Mouse (Mus musculus) intestine, postnatal 0 days (tissue): ENCODE results near the gene Sdhc. TPM values are rescaled to one million over a fixed set of nuclear protein-coding genes. Genes with fewer than 3 reads are reported as not detected.
"Not testable (repeated sequence)": the region's sequence is repeated elsewhere in the genome, so short reads cannot be mapped to it uniquely, and the experiment has no call there.

Experiments
- ATAC-seq: fragments of 200-750 bp; cut with Nextera tagmentation; 2 replicates; pipeline ENCODE4 v1.8.0; 2017; ENCODE audit warnings: mild to moderate bottlenecking, moderate TSS enrichment, moderate library complexity
- H3K27ac ChIP-seq: fragments of 300-500 bp; sonication (generic); 2 replicates; pipeline ENCODE4 v1.5.1; 2014; ENCODE audit warnings: mild to moderate bottlenecking, low read depth, low read length, moderate library complexity
- H3K27me3 ChIP-seq: fragments of 300-500 bp; sonication (generic); replicated peaks from 2 replicates; pipeline ENCODE4 v1.6.1; 2014; ENCODE audit warnings: low read length, mixed read lengths; ENCODE audit not compliant: control insufficient read depth, insufficient read depth
- H3K36me3 ChIP-seq: fragments of 300-500 bp; sonication (generic); 2 replicates; pipeline ENCODE4 v1.6.1; 2014; ENCODE audit warnings: mild to moderate bottlenecking, moderate library complexity; ENCODE audit not compliant: control insufficient read depth, insufficient read depth
- H3K4me1 ChIP-seq: fragments of 300-500 bp; sonication (generic); replicated peaks from 2 replicates; pipeline ENCODE4 v1.6.1; 2014; ENCODE audit warnings: antibody characterized with exemption, low read length, mixed read lengths; ENCODE audit not compliant: control insufficient read depth, insufficient read depth
- H3K4me2 ChIP-seq: fragments of 300-500 bp; sonication (generic); replicated peaks from 2 replicates; pipeline ENCODE4 v1.6.1; 2014; ENCODE audit warnings: low read depth, mild to moderate bottlenecking, moderate library complexity
- H3K4me3 ChIP-seq: fragments of 300-500 bp; sonication (generic); 2 replicates; pipeline ENCODE4 v1.5.1; 2014; ENCODE audit warnings: low read depth, low read length
- H3K9ac ChIP-seq: fragments of 300-500 bp; sonication (generic); 2 replicates; pipeline ENCODE4 v1.6.1; 2014; ENCODE audit warnings: mild to moderate bottlenecking, low read depth, low read length
- H3K9me3 ChIP-seq: fragments of 300-500 bp; sonication (generic); 2 replicates; pipeline ENCODE4 v1.6.1; 2016; ENCODE audit warnings: mixed run types; ENCODE audit not compliant: control insufficient read depth
- CTCF ChIP-seq: sonication (generic); IDR thresholded peaks from 2 replicates; pipeline ENCODE4 v1.5.1; 2016; ENCODE audit warnings: low read depth, mild to moderate bottlenecking, control low read depth, antibody characterized with exemption, moderate library complexity
- WGBS: fragments of 180-500 bp; shearing (Covaris S2); extraction: QIAGEN DNeasy Blood & Tissue Kit; methylation state at CpG from one replicate; pipeline ENCODE4 v1.1.7; 2014; 5-methylcytosine and 5-hydroxymethylcytosine counted together
- polyA plus RNA-seq: library from polyadenylated mRNA; unstranded; fragments of >200 nt; fragmentation: Nextera tagmentation; extraction: Ambion mirVana; gene quantifications from 2 replicates; pipeline ENCODE4 v1.2.1, GENCODE M21; 2015

Sdhc gene
- polyA plus RNA-seq, 1 experiment from 2014 or later, result 453 TPM

DNA sequence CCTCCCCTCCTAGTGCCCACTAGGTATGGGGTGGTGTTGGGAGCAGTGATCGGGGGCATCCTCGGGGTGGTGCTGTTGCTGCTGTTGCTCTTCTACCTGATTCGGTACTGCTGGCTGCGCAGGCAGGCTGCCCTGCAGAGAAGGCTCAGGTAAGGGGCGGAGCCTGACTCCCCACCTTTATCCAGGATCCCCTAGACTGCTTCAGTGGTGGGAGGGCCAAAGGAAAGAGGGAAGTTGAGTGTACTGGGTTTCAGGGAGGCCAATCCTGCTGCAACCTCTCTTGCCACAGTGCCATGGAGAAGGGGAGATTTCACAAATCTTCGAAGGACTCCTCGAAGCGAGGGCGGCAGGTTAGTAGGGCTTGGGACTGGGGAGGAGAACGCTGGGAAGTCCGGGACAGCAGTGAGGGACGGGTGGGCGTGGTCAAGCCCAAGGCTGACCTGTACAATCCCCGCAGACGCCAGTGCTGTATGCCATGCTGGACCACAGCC, 9.1 kb upstream of the Sdhc start:
- H3K4me3 ChIP-seq, result peak overlapping the region; percentile 9
- 5% methylated on average over 15 of the region's 15 CpGs for WGBS
- H3K4me2 ChIP-seq, result peak overlapping the region; percentile 63
- H3K9me3 ChIP-seq, result no peaks in the 10 kb centered on the region
- no peak overlapping the region for H3K27ac ChIP-seq
- no peaks in the 10 kb centered on the region for H3K36me3 ChIP-seq
- peak; percentile 72 for TF ChIP-seq CTCF
- H3K27me3 ChIP-seq, result no peaks in the 10 kb centered on the region
- ATAC-seq, result peak; percentile 59
- H3K4me1 ChIP-seq, result no peaks in the 10 kb centered on the region
- no peak overlapping the region; the same call in 1 of the 2 replicates for H3K9ac ChIP-seq

DNA sequence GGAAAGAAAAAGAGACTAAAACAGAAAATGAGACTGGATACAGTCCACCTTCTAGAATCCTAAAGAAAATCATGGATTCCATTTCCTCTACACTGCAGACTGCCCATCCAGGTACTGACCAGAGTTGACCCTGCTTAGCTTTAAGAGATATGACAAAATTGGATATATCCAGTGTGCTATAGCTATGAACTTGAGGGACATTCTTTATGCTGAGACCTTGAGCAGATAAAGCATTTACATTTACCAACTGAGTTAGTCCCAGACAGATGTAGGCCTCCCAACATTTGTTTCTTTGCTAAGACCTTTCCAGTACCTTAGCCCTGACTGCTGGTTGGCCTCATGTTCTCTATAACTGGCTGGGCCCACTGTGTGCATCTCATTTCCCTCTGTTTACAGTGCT, 7.6 kb upstream of the Sdhc start:
- TF ChIP-seq CTCF, result no peak

DNA sequence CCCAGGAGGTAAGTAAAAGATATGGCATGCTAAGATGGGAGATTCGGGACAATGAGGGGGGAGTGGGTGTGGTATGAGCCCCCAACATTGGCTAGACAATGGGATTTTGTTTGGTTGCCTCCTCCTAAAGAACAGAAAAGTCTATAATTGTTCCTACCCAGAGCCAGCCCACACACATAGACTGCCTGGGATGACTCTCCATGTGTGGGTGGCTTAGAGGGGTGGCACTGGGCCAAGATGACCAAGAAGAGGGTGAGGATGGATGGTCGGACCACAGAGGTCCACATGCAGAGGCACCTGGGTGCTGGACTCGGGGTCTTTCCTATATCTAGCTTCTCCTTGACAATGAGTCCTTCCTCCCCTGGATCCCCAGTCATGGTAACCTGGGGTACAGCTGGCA, 6.2 kb upstream of the Sdhc start:
- H3K27ac ChIP-seq, result no peak overlapping the region
- 72% methylated on average over 3 of the region's 3 CpGs for WGBS
- TF ChIP-seq CTCF, result no peak
- H3K4me2 ChIP-seq, result no peak overlapping the region
- H3K36me3 ChIP-seq, result no peaks in the 10 kb centered on the region
- H3K9me3 ChIP-seq, result no peaks in the 10 kb centered on the region
- no peak overlapping the region for H3K9ac ChIP-seq
- no peaks in the 10 kb centered on the region for H3K27me3 ChIP-seq
- no peak overlapping the region for H3K4me3 ChIP-seq
- ATAC-seq, result no peak
- no peaks in the 10 kb centered on the region for H3K4me1 ChIP-seq

More for the DNA sequence above, 7.6 kb upstream of the Sdhc start:
- no peak for ATAC-seq
- no peaks in the 10 kb centered on the region for H3K27me3 ChIP-seq
- no peak overlapping the region for H3K4me3 ChIP-seq
- no peaks in the 10 kb centered on the region for H3K36me3 ChIP-seq
- H3K27ac ChIP-seq, result no peak overlapping the region
- no peak overlapping the region for H3K9ac ChIP-seq
- H3K4me2 ChIP-seq, result no peak overlapping the region
- no peaks in the 10 kb centered on the region for H3K9me3 ChIP-seq
- no peaks in the 10 kb centered on the region for H3K4me1 ChIP-seq

DNA sequence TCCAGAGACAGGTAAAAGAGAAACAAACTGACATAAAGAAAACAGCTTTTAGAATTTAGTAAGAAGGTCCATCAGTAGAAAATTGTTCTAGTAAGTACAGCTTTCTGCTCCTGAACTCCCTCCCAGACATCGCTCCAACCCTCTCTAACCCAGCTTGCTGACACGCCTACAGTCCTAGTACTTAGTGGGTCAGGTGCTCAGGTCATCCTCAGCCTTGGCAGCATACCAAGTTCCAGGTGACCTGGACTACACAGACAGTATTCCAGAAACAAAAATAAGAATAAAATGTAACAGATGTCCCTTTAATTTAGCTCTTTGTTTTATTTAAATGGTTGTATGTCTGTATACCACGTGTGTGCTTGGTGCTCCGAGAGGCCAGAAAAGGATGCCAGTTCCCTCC, 1.6 kb upstream of the Sdhc start:
- H3K36me3 ChIP-seq, result no peaks in the 10 kb centered on the region
- H3K9ac ChIP-seq, result no peak overlapping the region
- H3K4me3 ChIP-seq, result no peak overlapping the region
- H3K4me2 ChIP-seq, result no peak overlapping the region
- WGBS, result 74% methylated on average over 4 of the region's 4 CpGs
- no peak overlapping the region for H3K27ac ChIP-seq
- no peak for ATAC-seq
- no peak for TF ChIP-seq CTCF
- H3K27me3 ChIP-seq, result no peaks in the 10 kb centered on the region
- no peaks in the 10 kb centered on the region for H3K9me3 ChIP-seq
- H3K4me1 ChIP-seq, result 0 out of 2 replicates have a peak, but pooled peaks cover 4% of the 10 kb centered on the region

- 9% methylated on average over 18 of the region's 18 CpGs for WGBS
- TF ChIP-seq CTCF, result no peak
- no peak for ATAC-seq
Measured at GRCm38 (mm10) chr1:171150838-171151391, 512 bp upstream of the Sdhc start.

GRCm38 (mm10) chr1:171142981-171143380, 7.4 kb downstream of the Sdhc start:
- H3K4me1 ChIP-seq, H3K9ac ChIP-seq, H3K27me3 ChIP-seq, H3K27ac ChIP-seq, ATAC-seq, H3K9me3 ChIP-seq, H3K4me3 ChIP-seq, H3K4me2 ChIP-seq: not testable (repeated sequence)
- peaks cover 59% of the 10 kb centered on the region for H3K36me3 ChIP-seq
- 92% methylated on average over 9 of the region's 11 CpGs for WGBS

More at GRCm38 (mm10) chr1:171150838-171151391, 512 bp upstream of the Sdhc start:
- Histone ChIP-seq H3K9ac (peak overlapping the region; percentile 88), H3K36me3 (0 out of 2 replicates have a peak, but pooled peaks cover 2% of the 10 kb centered on the region), H3K9me3 (no peaks in the 10 kb centered on the region), H3K27ac (no peak overlapping the region), H3K27me3 (no peaks in the 10 kb centered on the region), H3K4me1 (0 out of 2 replicates have a peak, but pooled peaks cover 4% of the 10 kb centered on the region), H3K4me2 (peak overlapping the region; percentile 78), H3K4me3 (peak overlapping the region; percentile 84)

DNA sequence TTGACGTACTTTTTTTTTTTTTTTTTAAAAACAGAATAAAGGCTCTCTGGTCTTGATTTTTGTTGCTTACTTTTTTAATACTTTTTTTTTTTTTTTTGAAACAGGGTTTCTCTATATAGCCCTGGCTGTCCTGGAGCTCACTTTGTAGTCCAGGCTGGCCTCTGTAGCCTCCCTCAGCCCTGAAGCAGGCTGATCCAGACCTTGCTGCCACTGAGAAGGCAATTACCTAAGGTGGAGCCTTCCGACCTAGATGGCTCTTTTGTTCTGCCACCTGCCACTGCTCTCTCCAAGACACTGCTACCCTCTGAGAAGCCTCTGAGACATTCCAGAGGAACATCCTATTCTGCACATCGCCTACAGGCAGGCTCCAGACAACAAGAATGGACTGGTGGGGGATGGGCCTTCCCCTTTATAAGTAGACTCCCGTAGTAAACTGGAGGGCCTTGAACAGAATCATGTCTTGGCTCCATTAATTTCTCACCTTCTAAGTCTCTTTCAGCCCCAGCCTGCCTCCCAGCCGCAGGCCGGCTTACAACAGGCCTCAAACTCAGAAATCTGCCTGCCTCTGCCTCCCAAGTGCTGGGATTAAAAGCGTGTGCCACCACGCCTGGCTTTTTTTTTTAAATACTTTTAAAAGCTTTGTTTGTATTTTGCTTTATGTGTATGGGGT, 12.8 kb downstream of the Sdhc start:
- not testable (repeated sequence) for H3K4me3 ChIP-seq, H3K9me3 ChIP-seq, H3K4me2 ChIP-seq, H3K27ac ChIP-seq, ATAC-seq, H3K4me1 ChIP-seq, H3K27me3 ChIP-seq, H3K9ac ChIP-seq
- peaks cover 84% of the 10 kb centered on the region for H3K36me3 ChIP-seq
- 91% methylated on average over 8 of the region's 8 CpGs for WGBS
